Mouse (Mus musculus) neural tube, embryonic 13.5 days (tissue): Measurements from ENCODE around the gene Runx3. TPM values are rescaled to one million over a fixed set of nuclear protein-coding genes. Genes with fewer than 3 reads are reported as not detected.
A peak's percentile ranks its signal among the peaks of the same experiment; 100 is the strongest.
"Not testable (repeated sequence)": the region's sequence is repeated elsewhere in the genome, so short reads cannot be mapped to it uniquely, and the experiment has no call there.

Source experiments
- ATAC-seq: fragments of 200-750 bp; cut with Nextera tagmentation; 2 replicates; pipeline ENCODE4 v1.8.0; 2017; ENCODE audit warnings: low read depth, mild to moderate bottlenecking, moderate TSS enrichment, moderate library complexity
- H3K27ac ChIP-seq: fragments of 300-500 bp; sonication (generic); replicated peaks from 2 replicates; pipeline ENCODE4 v1.5.1; 2015; ENCODE audit warnings: moderate library complexity, mild to moderate bottlenecking, inconsistent platforms
- H3K27me3 ChIP-seq: fragments of 300-500 bp; sonication (generic); 2 replicates; pipeline ENCODE4 v1.6.1; 2015; ENCODE audit warnings: mild to moderate bottlenecking, inconsistent platforms
- H3K36me3 ChIP-seq: fragments of 300-500 bp; sonication (generic); 2 replicates; pipeline ENCODE4 v1.6.1; 2015; ENCODE audit warnings: mild to moderate bottlenecking, inconsistent platforms
- H3K4me1 ChIP-seq: fragments of 300-500 bp; sonication (generic); replicated peaks from 2 replicates; pipeline ENCODE4 v1.6.1; 2015; ENCODE audit warnings: inconsistent platforms
- H3K4me2 ChIP-seq: fragments of 300-500 bp; sonication (generic); 2 replicates; pipeline ENCODE4 v1.6.1; 2015; ENCODE audit warnings: inconsistent platforms, mild to moderate bottlenecking, moderate library complexity
- H3K4me3 ChIP-seq: fragments of 300-500 bp; sonication (generic); 2 replicates; pipeline ENCODE4 v1.5.1; 2015; ENCODE audit warnings: mild to moderate bottlenecking, inconsistent platforms
- H3K9ac ChIP-seq: fragments of 300-500 bp; sonication (generic); 2 replicates; pipeline ENCODE4 v1.6.1; 2015; ENCODE audit warnings: moderate library complexity, mild to moderate bottlenecking, inconsistent platforms
- H3K9me3 ChIP-seq: fragments of 300-500 bp; sonication (generic); 2 replicates; pipeline ENCODE4 v1.6.1; 2016; ENCODE audit warnings: inconsistent platforms
- WGBS: fragments of 180-500 bp; shearing (Covaris S2); methylation state at CpG from one replicate; pipeline ENCODE4 v1.1.7; 2015; 5-methylcytosine and 5-hydroxymethylcytosine counted together
- polyA plus RNA-seq: library from polyadenylated mRNA; unstranded; fragments of >200 nt; fragmentation: Nextera tagmentation; extraction: Ambion mirVana; gene quantifications from 2 replicates; pipeline ENCODE4 v1.2.1, GENCODE M21; 2015

The Runx3 gene
- polyA plus RNA-seq, 1 experiment from 2014 or later, result 1.7 TPM

GRCm38 (mm10) chr4:135166413-135167225 lies 46.2 kb downstream of the Runx3 start:
- Histone ChIP-seq H3K4me1 (peaks cover 29% of the 10 kb centered on the region), H3K27me3 (peaks cover 78% of the 10 kb centered on the region), H3K36me3 (no peaks in the 10 kb centered on the region), H3K9me3 (no peaks in the 10 kb centered on the region), H3K27ac (peak overlapping the region; percentile 39; the same call in 1 of the 2 replicates), H3K4me3 (no peak overlapping the region), H3K9ac (peak overlapping the region; percentile 56), H3K4me2 (peak overlapping the region; percentile 37)
- WGBS, result 1% methylated on average over 21 of the region's 23 CpGs
- ATAC-seq, result peak; percentile 74

- H3K36me3 ChIP-seq, result no peaks in the 10 kb centered on the region
- WGBS, result 42% methylated on average over 7 of the region's 7 CpGs
- no peak overlapping the region for H3K4me2 ChIP-seq
- H3K27me3 ChIP-seq, result peaks cover 89% of the 10 kb centered on the region
- no peak overlapping the region for H3K27ac ChIP-seq
- no peaks in the 10 kb centered on the region for H3K9me3 ChIP-seq
- H3K4me1 ChIP-seq, result peaks cover 31% of the 10 kb centered on the region
- no peak overlapping the region for H3K4me3 ChIP-seq
- no peak overlapping the region for H3K9ac ChIP-seq
- ATAC-seq, result no peak
These were observed 47.5 kb downstream of the Runx3 start for GRCm38 (mm10) chr4:135167816-135168527.

- H3K36me3 ChIP-seq, result no peaks in the 10 kb centered on the region
- no peak overlapping the region for H3K27ac ChIP-seq
- no peaks in the 10 kb centered on the region for H3K9me3 ChIP-seq
- peaks cover 34% of the 10 kb centered on the region for H3K4me1 ChIP-seq
- no peak overlapping the region for H3K4me3 ChIP-seq
- no peak overlapping the region for H3K9ac ChIP-seq
- ATAC-seq, result no peak
- 76% methylated on average over 10 of the region's 10 CpGs for WGBS
- H3K27me3 ChIP-seq, result peaks cover 90% of the 10 kb centered on the region
- no peak overlapping the region for H3K4me2 ChIP-seq
These were observed 48.6 kb downstream of the Runx3 start for GRCm38 (mm10) chr4:135169096-135169495.

GRCm38 (mm10) chr4:135169501-135169900 lies 49.0 kb downstream of the Runx3 start:
- Histone ChIP-seq H3K9ac (no peak overlapping the region), H3K4me1 (peaks cover 34% of the 10 kb centered on the region), H3K4me3 (no peak overlapping the region), H3K27me3 (peaks cover 90% of the 10 kb centered on the region), H3K4me2 (no peak overlapping the region), H3K9me3 (no peaks in the 10 kb centered on the region), H3K27ac (no peak overlapping the region), H3K36me3 (no peaks in the 10 kb centered on the region)
- 65% methylated on average over 4 of the region's 4 CpGs for WGBS
- no peak for ATAC-seq

GRCm38 (mm10) chr4:135171304-135171875 lies 50.9 kb downstream of the Runx3 start:
- 59% methylated on average over 12 of the region's 12 CpGs for WGBS

GRCm38 (mm10) chr4:135175406-135176120 lies 55.1 kb downstream of the Runx3 start:
- peak overlapping the region; percentile 55 for H3K9ac ChIP-seq
- ATAC-seq, result no peak
- H3K9me3 ChIP-seq, result no peaks in the 10 kb centered on the region
- H3K4me3 ChIP-seq, result peak overlapping the region; percentile 23
- H3K36me3 ChIP-seq, result no peaks in the 10 kb centered on the region
- peaks cover 22% of the 10 kb centered on the region for H3K4me1 ChIP-seq
- 7% methylated on average over 38 of the region's 38 CpGs for WGBS
- peaks cover 59% of the 10 kb centered on the region for H3K27me3 ChIP-seq
- no peak overlapping the region for H3K27ac ChIP-seq
- peak overlapping the region; percentile 53 for H3K4me2 ChIP-seq

More at GRCm38 (mm10) chr4:135171304-135171875, 50.9 kb downstream of the Runx3 start:
- Histone ChIP-seq H3K27ac (no peak overlapping the region), H3K4me2 (no peak overlapping the region), H3K27me3 (peaks cover 88% of the 10 kb centered on the region), H3K9ac (peak overlapping the region; percentile 14; the same call in 1 of the 2 replicates), H3K4me3 (no peak overlapping the region), H3K36me3 (no peaks in the 10 kb centered on the region), H3K4me1 (peaks cover 38% of the 10 kb centered on the region), H3K9me3 (no peaks in the 10 kb centered on the region)
- no peak for ATAC-seq

- Histone ChIP-seq H3K4me2 (no peak overlapping the region), H3K4me3 (no peak overlapping the region), H3K36me3 (no peaks in the 10 kb centered on the region), H3K9me3 (no peaks in the 10 kb centered on the region), H3K9ac (no peak overlapping the region), H3K27me3 (peaks cover 48% of the 10 kb centered on the region), H3K4me1 (peaks cover 16% of the 10 kb centered on the region), H3K27ac (no peak overlapping the region)
- ATAC-seq, result no peak
These were observed 57.1 kb downstream of the Runx3 start for GRCm38 (mm10) chr4:135177568-135177967.

GRCm38 (mm10) chr4:135179077-135179481 lies 58.6 kb downstream of the Runx3 start:
- no peak overlapping the region for H3K9ac ChIP-seq
- no peaks in the 10 kb centered on the region for H3K9me3 ChIP-seq
- WGBS, result 30% methylated on average over 5 of the region's 5 CpGs
- no peak overlapping the region for H3K4me2 ChIP-seq
- no peak for ATAC-seq
- H3K27ac ChIP-seq, result no peak overlapping the region
- H3K4me1 ChIP-seq, result peaks cover 11% of the 10 kb centered on the region
- H3K36me3 ChIP-seq, result no peaks in the 10 kb centered on the region
- H3K4me3 ChIP-seq, result no peak overlapping the region
- H3K27me3 ChIP-seq, result peaks cover 33% of the 10 kb centered on the region

- no peak for ATAC-seq
- Histone ChIP-seq H3K9ac (no peak overlapping the region), H3K9me3 (no peaks in the 10 kb centered on the region), H3K4me2 (no peak overlapping the region), H3K4me1 (no peaks in the 10 kb centered on the region), H3K27ac (no peak overlapping the region), H3K27me3 (peaks cover 7% of the 10 kb centered on the region; the same call in 1 of the 2 replicates), H3K36me3 (no peaks in the 10 kb centered on the region), H3K4me3 (no peak overlapping the region)
- 93% methylated on average over 4 of the region's 4 CpGs for WGBS
These were observed 61.4 kb downstream of the Runx3 start for GRCm38 (mm10) chr4:135181819-135182218.

GRCm38 (mm10) chr4:135184277-135184676 lies 63.8 kb downstream of the Runx3 start:
- not testable (repeated sequence) for ATAC-seq
- WGBS, result 93% methylated on average over 7 of the region's 13 CpGs

GRCm38 (mm10) chr4:135189452-135190008 lies 69.1 kb downstream of the Runx3 start:
- ATAC-seq, result no peak
- H3K27me3 ChIP-seq, result no peaks in the 10 kb centered on the region; the same call in 1 of the 2 replicates
- 79% methylated on average over 12 of the region's 12 CpGs for whole genome bisulfite sequencing
- no peak overlapping the region for H3K27ac ChIP-seq
- no peak overlapping the region for H3K4me3 ChIP-seq
- no peaks in the 10 kb centered on the region for H3K4me1 ChIP-seq
- no peak overlapping the region for H3K9ac ChIP-seq
- H3K36me3 ChIP-seq, result no peaks in the 10 kb centered on the region
- no peak overlapping the region for H3K4me2 ChIP-seq
- H3K9me3 ChIP-seq, result no peaks in the 10 kb centered on the region

More at GRCm38 (mm10) chr4:135184277-135184676, 63.8 kb downstream of the Runx3 start:
- not testable (repeated sequence) for H3K4me2 ChIP-seq, H3K4me1 ChIP-seq, H3K9ac ChIP-seq, H3K36me3 ChIP-seq, H3K9me3 ChIP-seq, H3K4me3 ChIP-seq, H3K27me3 ChIP-seq, H3K27ac ChIP-seq
